Mouse (Mus musculus) midbrain, embryonic 14.5 days (tissue): ENCODE measurements around the gene Csta1. TPM values are rescaled to one million over a fixed set of nuclear protein-coding genes. Genes with fewer than 3 reads are reported as not detected.
"Not testable (repeated sequence)": the region's sequence is repeated elsewhere in the genome, so short reads cannot be mapped to it uniquely, and the experiment has no call there.

Experiments used
- ATAC-seq: fragments of 200-750 bp; cut with Nextera tagmentation; 2 replicates; pipeline ENCODE4 v1.8.0; 2017; ENCODE audit warnings: moderate number of reproducible peaks, moderate library complexity; ENCODE audit not compliant: low FRiP score, low TSS enrichment
- DNase-seq: peaks from one replicate; pipeline ENCODE4 v3.0.0-alpha.2; 2015
- H3K27ac ChIP-seq: fragments of 300-500 bp; sonication (generic); replicated peaks from 2 replicates; pipeline ENCODE4 v1.5.1; 2014; ENCODE audit warnings: mild to moderate bottlenecking, low read depth, low read length, moderate library complexity
- H3K27me3 ChIP-seq: fragments of 300-500 bp; sonication (generic); 2 replicates; pipeline ENCODE4 v1.6.1; 2014; ENCODE audit warnings: low read length, control low read depth, mixed read lengths; ENCODE audit not compliant: control insufficient read depth, insufficient read depth
- H3K36me3 ChIP-seq: fragments of 300-500 bp; sonication (generic); 2 replicates; pipeline ENCODE4 v1.6.1; 2014; ENCODE audit warnings: low read length, control low read depth; ENCODE audit not compliant: control insufficient read depth, insufficient read depth
- H3K4me1 ChIP-seq: fragments of 300-500 bp; sonication (generic); 2 replicates; pipeline ENCODE4 v1.6.1; 2014; ENCODE audit warnings: mild to moderate bottlenecking, antibody characterized with exemption, low read length, control low read depth; ENCODE audit not compliant: control insufficient read depth, insufficient read depth
- H3K4me2 ChIP-seq: fragments of 300-500 bp; sonication (generic); 2 replicates; pipeline ENCODE4 v1.6.1; 2014; ENCODE audit warnings: mild to moderate bottlenecking, low read length, moderate library complexity
- H3K4me3 ChIP-seq: fragments of 300-500 bp; sonication (generic); replicated peaks from 2 replicates; pipeline ENCODE4 v1.5.1; 2014; ENCODE audit warnings: low read depth, low read length
- H3K9ac ChIP-seq: fragments of 300-500 bp; sonication (generic); replicated peaks from 2 replicates; pipeline ENCODE4 v1.6.1; 2014; ENCODE audit warnings: mild to moderate bottlenecking, low read length, moderate library complexity
- H3K9me3 ChIP-seq: fragments of 300-500 bp; sonication (generic); 2 replicates; pipeline ENCODE4 v1.6.1; 2016; ENCODE audit warnings: low read length, control low read depth, mixed read lengths; ENCODE audit not compliant: control insufficient read depth
- WGBS: fragments of 180-500 bp; shearing (Covaris S2); extraction: QIAGEN DNeasy Blood & Tissue Kit; methylation state at CpG from one replicate; pipeline ENCODE4 v1.1.7; 2014; 5-methylcytosine and 5-hydroxymethylcytosine counted together
- polyA plus RNA-seq: library from polyadenylated mRNA; unstranded; fragments of >200 nt; fragmentation: Nextera tagmentation; extraction: Ambion mirVana; gene quantifications from 2 replicates; pipeline ENCODE4 v1.2.1, GENCODE M21; 2014

Gene Csta1
- not detected in 2 replicates for polyA plus RNA-seq

DNA sequence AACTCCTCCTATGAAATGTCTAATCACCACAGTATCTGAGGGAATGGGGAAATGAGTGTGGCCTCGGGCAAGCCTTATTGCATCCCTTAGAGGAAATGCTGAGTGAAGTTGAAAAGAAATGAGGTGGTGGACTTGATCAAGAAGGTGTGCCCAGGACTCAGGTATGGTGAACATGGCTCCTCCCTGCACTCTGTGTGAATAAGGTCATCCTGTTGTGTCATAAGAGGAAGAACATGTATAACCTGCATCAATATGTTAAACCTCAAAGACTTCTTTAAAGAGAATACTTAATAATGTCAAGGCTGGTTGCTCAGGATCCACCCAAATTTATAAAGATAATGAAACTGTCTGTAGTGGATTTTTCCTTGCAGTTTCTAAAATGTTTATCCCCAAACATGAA lies at the start of gene Csta1:
Gene Csta1 (minus strand): TSS at position 101 of the 400 bp plus-strand sequence.
- no peak for ATAC-seq
- Histone ChIP-seq H3K36me3 (no peaks in the 10 kb centered on the region), H3K4me3 (no peak within 1 kb of the TSS), H3K9me3 (no peaks in the 10 kb centered on the region), H3K4me2 (no peak within 1 kb of the TSS), H3K4me1 (no peaks in the 10 kb centered on the region), H3K27me3 (no peaks in the 10 kb centered on the region), H3K9ac (no peak within 1 kb of the TSS), H3K27ac (no peak within 1 kb of the TSS)
- DNase-seq, result no peak
- 78% methylated on average over 1 of the region's 1 CpGs for WGBS

DNA sequence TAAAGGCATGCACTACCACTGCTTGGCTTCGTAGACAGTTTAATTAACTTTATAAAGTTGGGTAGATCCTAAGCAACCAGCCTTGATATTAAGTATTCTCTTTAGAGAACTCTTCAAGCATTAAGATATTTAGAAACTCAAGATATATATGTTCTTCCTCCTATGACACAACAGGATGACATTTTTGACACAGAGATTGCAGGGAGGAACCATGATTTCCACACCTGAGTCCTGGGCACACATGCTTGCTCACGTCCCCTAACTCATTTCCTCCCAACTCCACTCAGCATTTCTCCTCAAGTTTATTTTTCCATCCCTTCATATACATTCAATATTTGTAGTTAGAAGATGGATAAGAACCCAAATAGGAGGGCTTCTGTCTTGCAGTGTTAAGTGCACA lies 48.9 kb upstream of the Csta1 start:
- WGBS, result 78% methylated on average over 2 of the region's 2 CpGs
- no peak for ATAC-seq
- no peaks in the 10 kb centered on the region for H3K27me3 ChIP-seq

DNA sequence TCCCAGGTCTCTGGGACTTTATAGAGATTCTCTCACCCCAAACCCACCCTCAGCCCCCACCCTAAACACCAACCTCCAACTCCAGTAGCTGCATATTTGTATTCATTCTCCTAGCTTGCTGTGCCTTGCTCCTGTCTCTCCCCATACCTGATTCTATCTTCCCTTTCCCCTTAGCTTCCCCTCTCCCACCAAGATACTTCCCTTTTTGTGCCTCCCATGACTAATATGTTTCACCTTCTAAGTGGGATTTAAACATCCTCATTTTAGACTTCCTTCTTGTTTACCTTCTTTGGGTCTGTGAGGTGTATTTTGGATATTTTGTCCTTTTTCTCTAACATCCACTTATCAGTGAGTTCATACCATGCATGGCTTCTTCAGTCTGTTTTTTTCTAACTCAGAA lies 45.1 kb upstream of the Csta1 start:
- ATAC-seq, result no peak

More for the DNA sequence above, 48.9 kb upstream of the Csta1 start:
- H3K4me2 ChIP-seq, result no peak overlapping the region
- H3K9me3 ChIP-seq, result no peaks in the 10 kb centered on the region
- DNase-seq, result no peak
- no peaks in the 10 kb centered on the region for H3K36me3 ChIP-seq
- no peak overlapping the region for H3K4me3 ChIP-seq
- H3K4me1 ChIP-seq, result no peaks in the 10 kb centered on the region
- no peak overlapping the region for H3K9ac ChIP-seq
- no peak overlapping the region for H3K27ac ChIP-seq

DNA sequence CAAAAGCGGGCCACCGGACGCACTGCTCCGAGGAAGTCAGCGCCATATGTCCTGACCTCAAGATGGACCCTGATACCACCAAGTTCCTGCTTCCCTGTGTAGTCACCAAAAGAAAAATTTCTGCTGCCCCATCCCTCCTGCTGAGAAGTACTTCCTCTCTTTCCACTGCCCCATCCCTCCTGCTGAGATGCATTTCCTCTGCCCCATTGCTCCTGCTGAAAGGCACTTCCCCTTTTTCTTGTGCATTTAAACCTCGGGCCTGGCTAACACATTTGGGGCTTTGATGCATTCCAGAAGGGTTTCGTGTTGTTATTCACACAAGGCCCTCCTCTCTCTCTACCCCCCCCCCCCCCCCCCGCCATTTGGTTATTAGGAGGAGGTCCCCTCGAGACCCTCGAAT lies 36.8 kb upstream of the Csta1 start:
- not testable (repeated sequence) for H3K4me1 ChIP-seq, H3K27ac ChIP-seq, DNase-seq, H3K4me3 ChIP-seq, H3K36me3 ChIP-seq, ATAC-seq, H3K9ac ChIP-seq, H3K4me2 ChIP-seq, H3K27me3 ChIP-seq, H3K9me3 ChIP-seq
- 87% methylated on average over 9 of the region's 10 CpGs for WGBS

More for the DNA sequence above, 45.1 kb upstream of the Csta1 start:
- H3K4me1 ChIP-seq, result no peaks in the 10 kb centered on the region
- no peaks in the 10 kb centered on the region for H3K36me3 ChIP-seq
- no peak for DNase-seq
- H3K27ac ChIP-seq, result no peak overlapping the region
- H3K9me3 ChIP-seq, result no peaks in the 10 kb centered on the region
- no peak overlapping the region for H3K4me2 ChIP-seq
- H3K9ac ChIP-seq, result no peak overlapping the region
- H3K4me3 ChIP-seq, result no peak overlapping the region
- no peaks in the 10 kb centered on the region for H3K27me3 ChIP-seq

DNA sequence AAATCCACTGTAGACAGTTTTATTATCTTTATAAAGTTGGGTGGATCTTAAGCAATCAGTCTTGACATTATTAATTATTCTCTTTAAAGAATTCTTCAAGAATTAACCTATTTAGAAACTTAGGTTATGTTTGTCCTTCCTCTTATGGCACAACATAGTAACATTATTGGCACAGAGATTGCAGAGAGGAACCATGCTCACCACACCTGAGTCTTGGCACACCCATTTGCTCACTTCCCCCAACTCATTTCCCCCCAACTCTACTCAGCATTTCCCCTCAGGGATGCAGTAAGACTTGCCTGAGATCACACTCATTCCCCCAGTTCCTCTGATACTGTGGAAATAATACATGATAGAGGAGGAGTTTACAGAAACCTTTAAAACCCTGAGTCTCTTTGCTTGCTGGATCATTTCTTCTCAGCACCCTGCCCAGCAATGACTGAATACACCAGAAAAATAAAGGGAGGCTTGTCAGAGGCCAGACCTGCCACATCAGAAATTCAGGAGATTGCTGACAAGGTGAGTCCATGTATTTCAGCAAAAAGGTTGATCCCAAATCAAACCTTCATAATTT lies 25.4 kb upstream of the Csta1 start, which contains the start of gene Stfa2l1:
Gene Stfa2l1 (plus strand): TSS at position 410 of the 574 bp plus-strand sequence.
- H3K4me2 ChIP-seq, result no peak within 1 kb of the TSS
- H3K9ac ChIP-seq, result no peak within 1 kb of the TSS
- H3K27ac ChIP-seq, result no peak within 1 kb of the TSS
- no peaks in the 10 kb centered on the region for H3K27me3 ChIP-seq
- DNase-seq (no peak), ATAC-seq (no peak)
- H3K36me3 ChIP-seq, result no peaks in the 10 kb centered on the region
- no peaks in the 10 kb centered on the region for H3K9me3 ChIP-seq
- H3K4me1 ChIP-seq, result no peaks in the 10 kb centered on the region
- no peak within 1 kb of the TSS for H3K4me3 ChIP-seq

DNA sequence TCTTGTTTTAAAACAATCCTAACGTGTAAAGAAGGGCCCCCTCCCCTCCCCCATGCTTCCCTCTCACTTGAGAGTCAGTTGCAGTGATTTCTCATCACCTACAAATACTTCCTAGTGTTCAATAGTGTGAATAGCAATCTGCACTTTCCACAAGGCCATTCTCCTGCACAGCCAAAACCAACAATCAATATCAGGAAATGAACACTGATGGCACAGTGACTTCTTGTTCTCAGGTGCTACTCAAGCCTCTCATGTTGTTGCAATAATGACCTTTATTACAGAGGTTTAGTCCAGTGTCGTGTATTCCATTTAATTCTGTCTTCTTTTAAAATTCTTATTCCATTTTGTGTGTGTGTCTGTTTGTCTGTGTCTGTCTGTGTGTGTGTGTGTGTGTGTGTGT lies 7.2 kb upstream of the Csta1 start:
- Histone ChIP-seq H3K27me3 (no peaks in the 10 kb centered on the region), H3K27ac (no peak overlapping the region), H3K9ac (no peak overlapping the region), H3K9me3 (no peaks in the 10 kb centered on the region), H3K4me2 (no peak overlapping the region), H3K4me3 (no peak overlapping the region), H3K36me3 (no peaks in the 10 kb centered on the region), H3K4me1 (no peaks in the 10 kb centered on the region)
- WGBS, result 80% methylated on average over 2 of the region's 2 CpGs
- DNase-seq, result no peak
- ATAC-seq, result no peak

DNA sequence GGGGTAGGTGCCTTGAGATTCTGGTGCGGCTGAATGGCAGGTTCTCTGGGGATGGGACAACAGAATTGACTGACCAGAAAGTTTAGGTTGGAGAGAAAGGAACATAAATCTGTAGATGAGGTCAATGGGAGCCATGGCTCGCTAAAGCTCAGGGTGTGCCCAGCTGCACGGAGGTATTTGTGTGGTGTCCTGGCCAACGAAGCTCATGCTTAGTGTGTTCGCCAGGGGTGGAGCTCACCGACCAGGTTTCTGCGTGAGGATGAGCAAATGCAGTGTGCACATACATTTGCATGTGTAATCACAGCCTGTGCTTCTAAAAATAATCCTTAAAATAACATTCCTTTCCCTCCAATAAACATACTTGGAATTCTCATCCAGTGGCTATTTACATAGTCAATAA lies 2.9 kb downstream of the Csta1 start:
- Histone ChIP-seq H3K4me1 (no peaks in the 10 kb centered on the region), H3K9ac (no peak overlapping the region), H3K27me3 (no peaks in the 10 kb centered on the region), H3K36me3 (no peaks in the 10 kb centered on the region), H3K9me3 (no peaks in the 10 kb centered on the region), H3K4me3 (no peak overlapping the region), H3K4me2 (no peak overlapping the region), H3K27ac (no peak overlapping the region)
- DNase-seq (no peak), ATAC-seq (no peak)
- 93% methylated on average over 7 of the region's 7 CpGs for WGBS

DNA sequence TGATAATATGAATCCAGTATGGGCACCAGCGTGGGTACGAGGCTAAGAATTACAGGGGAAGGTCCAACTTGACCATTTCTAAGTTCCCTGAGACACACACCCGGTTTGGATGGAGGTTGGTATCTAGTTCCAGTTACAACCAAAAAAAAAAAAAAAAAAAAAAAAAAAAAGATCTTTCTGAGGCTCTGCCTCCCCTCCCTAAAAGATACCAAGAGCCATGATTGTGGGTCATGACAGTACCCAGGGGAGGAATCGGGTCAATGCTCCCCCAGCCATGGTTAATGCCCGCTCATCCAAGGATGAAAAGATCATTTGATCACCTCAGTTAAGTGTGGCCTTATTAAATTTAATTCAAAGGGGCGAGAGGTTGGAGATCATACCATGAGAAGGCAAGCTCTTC lies 15.3 kb downstream of the Csta1 start:
- WGBS, result 91% methylated on average over 6 of the region's 6 CpGs
- DNase-seq, result not testable (repeated sequence)

DNA sequence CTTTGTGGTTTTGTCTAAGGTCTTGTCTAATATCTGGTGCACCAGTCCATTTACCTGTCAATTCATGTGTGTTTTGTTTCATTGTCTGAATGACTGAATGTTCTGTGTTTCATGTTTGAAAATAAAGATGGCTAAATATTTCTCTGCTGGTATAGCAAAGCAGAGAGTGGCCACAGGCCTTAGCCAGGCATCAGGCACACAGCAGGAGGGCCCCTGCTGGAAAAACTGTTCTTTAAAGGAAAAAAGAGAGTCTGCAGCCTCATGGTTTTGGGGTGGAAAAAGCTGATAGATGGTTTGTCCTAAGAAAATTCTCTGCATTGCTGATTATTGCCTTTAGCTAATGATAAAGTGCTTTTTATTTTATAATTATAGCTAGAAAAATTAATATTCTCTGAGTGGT lies 19.6 kb downstream of the Csta1 start:
- H3K9ac ChIP-seq, H3K36me3 ChIP-seq, H3K27me3 ChIP-seq, H3K4me1 ChIP-seq, DNase-seq, H3K27ac ChIP-seq, ATAC-seq, H3K4me3 ChIP-seq, H3K9me3 ChIP-seq, H3K4me2 ChIP-seq: not testable (repeated sequence)

More for the DNA sequence above, 15.3 kb downstream of the Csta1 start:
- not testable (repeated sequence) for H3K9me3 ChIP-seq, H3K36me3 ChIP-seq, H3K4me3 ChIP-seq, ATAC-seq, H3K27me3 ChIP-seq, H3K4me1 ChIP-seq, H3K4me2 ChIP-seq, H3K27ac ChIP-seq, H3K9ac ChIP-seq
